Mouse (Mus musculus): ENCODE data around the gene Lrrc4.
A peak's percentile ranks its signal among the peaks of the same experiment; 100 is the strongest.

The Lrrc4 gene

GRCm38 (mm10) chr6:28823375-28823774 lies 8.2 kb downstream of the Lrrc4 start:
- no peak for DNase-seq

- DNase-seq: no peak
These were observed 9.3 kb downstream of the Lrrc4 start for GRCm38 (mm10) chr6:28822296-28822695.

- no peak for DNase-seq
These were observed 11.8 kb downstream of the Lrrc4 start for GRCm38 (mm10) chr6:28819509-28820358.

GRCm38 (mm10) chr6:28817039-28817438 lies 14.5 kb downstream of the Lrrc4 start:
- DNase-seq: peak; percentile 47

- no peak for DNase-seq
These were observed 16.7 kb downstream of the Lrrc4 start for GRCm38 (mm10) chr6:28814895-28815294.

GRCm38 (mm10) chr6:28813057-28813456 lies 18.5 kb downstream of the Lrrc4 start:
- no peak for DNase-seq

- DNase-seq: no peak
These were observed 26.8 kb downstream of the Lrrc4 start for GRCm38 (mm10) chr6:28804751-28805150.

GRCm38 (mm10) chr6:28803678-28804279 lies 27.8 kb downstream of the Lrrc4 start:
- DNase-seq: no peak

- DNase-seq: no peak
These were observed 30.6 kb downstream of the Lrrc4 start for GRCm38 (mm10) chr6:28800976-28801375.

GRCm38 (mm10) chr6:28799818-28800217 lies 31.7 kb downstream of the Lrrc4 start:
- no peak for DNase-seq

GRCm38 (mm10) chr6:28795792-28796515 lies 35.6 kb downstream of the Lrrc4 start:
- DNase-seq: no peak

- DNase-seq: no peak
These were observed 36.2 kb downstream of the Lrrc4 start for GRCm38 (mm10) chr6:28795380-28795779.

GRCm38 (mm10) chr6:28791809-28792208 lies 39.7 kb downstream of the Lrrc4 start:
- no peak for DNase-seq

- DNase-seq: no peak
These were observed 40.4 kb downstream of the Lrrc4 start for GRCm38 (mm10) chr6:28791183-28791582.

GRCm38 (mm10) chr6:28789685-28790084 lies 41.9 kb downstream of the Lrrc4 start:
- no peak for DNase-seq

- no peak for DNase-seq
These were observed 44.4 kb downstream of the Lrrc4 start for GRCm38 (mm10) chr6:28787133-28787532.

GRCm38 (mm10) chr6:28785770-28786169 lies 45.8 kb downstream of the Lrrc4 start:
- DNase-seq: peak; percentile 14

- DNase-seq: no peak
These were observed 47.6 kb downstream of the Lrrc4 start for GRCm38 (mm10) chr6:28783953-28784352.

GRCm38 (mm10) chr6:28783082-28783647 lies 48.4 kb downstream of the Lrrc4 start:
- DNase-seq: no peak

- DNase-seq: peak; percentile 9
These were observed 49.9 kb downstream of the Lrrc4 start for GRCm38 (mm10) chr6:28781696-28782095.

GRCm38 (mm10) chr6:28771331-28771730 lies 60.2 kb downstream of the Lrrc4 start:
- no peak for DNase-seq

GRCm38 (mm10) chr6:28767891-28768481 lies 63.6 kb downstream of the Lrrc4 start:
- DNase-seq: no peak

- no peak for DNase-seq
These were observed 64.9 kb downstream of the Lrrc4 start for GRCm38 (mm10) chr6:28766622-28767021.

Data from lung, postnatal 10 days (tissue).